Mouse (Mus musculus): ENCODE data around the gene Rspo3. TPM values are rescaled to one million over a fixed set of nuclear protein-coding genes. Genes with fewer than 3 reads are reported as not detected.

The Rspo3 gene
- polyA plus RNA-seq, 1 experiment from 2014 or later, result 9.1 TPM

DNA sequence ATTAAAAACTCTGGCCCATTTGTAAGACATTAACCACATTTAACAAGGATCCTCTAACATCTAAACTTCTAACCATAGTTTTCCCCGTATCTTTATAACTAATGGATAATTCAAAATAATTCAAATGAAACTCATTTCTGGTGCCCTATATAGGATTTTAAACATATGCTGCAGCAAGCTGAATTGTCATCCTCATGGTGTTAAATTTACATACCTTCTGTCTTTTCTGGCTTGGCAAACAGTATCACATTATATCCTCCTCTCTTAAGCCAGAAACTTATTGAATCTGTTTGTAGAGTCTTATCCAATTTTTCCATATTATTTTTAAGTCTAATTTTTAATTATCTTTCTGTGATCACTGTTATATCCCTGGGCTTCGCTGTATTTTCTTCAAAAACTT is 111.1 kb downstream of the Rspo3 start:
- no peaks in the 10 kb centered on the region for H3K4me1 ChIP-seq
- no peaks in the 10 kb centered on the region for H3K36me3 ChIP-seq
- no peaks in the 10 kb centered on the region for H3K9me3 ChIP-seq (replicated peaks)
- no peak overlapping the region for H3K4me3 ChIP-seq (replicated peaks)
- ATAC-seq (replicated peaks; ENCODE audit: low FRiP score), result no peak
- no peak overlapping the region for H3K27ac ChIP-seq
- 85% methylated on average over 2 of the region's 2 CpGs for WGBS
- H3K4me2 ChIP-seq, result no peak overlapping the region
- no peaks in the 10 kb centered on the region for H3K27me3 ChIP-seq
- no peak overlapping the region for H3K9ac ChIP-seq

DNA sequence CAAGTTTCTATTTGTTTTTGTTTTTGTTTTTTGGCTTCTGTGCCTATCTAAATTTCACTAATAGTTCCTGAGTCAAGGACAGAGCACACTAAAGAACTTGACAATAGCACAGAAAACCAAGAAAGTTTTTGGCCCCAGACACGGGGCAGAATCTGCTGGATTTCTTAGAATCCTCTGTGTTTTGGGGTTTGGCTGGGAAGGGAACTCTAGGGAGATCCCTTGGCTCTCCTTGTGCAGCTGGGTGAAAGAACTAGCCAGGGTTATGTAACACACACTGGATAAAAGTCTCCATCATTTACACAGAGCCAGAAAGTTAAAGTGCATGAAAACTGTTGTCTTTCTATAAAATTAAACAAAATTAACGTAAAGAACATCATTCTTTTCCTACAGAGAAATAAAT is 121.3 kb downstream of the Rspo3 start:
- no peak overlapping the region for H3K4me3 ChIP-seq (replicated peaks)
- no peaks in the 10 kb centered on the region for H3K9me3 ChIP-seq (replicated peaks)
- H3K36me3 ChIP-seq, result no peaks in the 10 kb centered on the region
- no peak for ATAC-seq (replicated peaks; ENCODE audit: low FRiP score)
- H3K4me2 ChIP-seq, result no peak overlapping the region
- no peak overlapping the region for H3K9ac ChIP-seq
- H3K27ac ChIP-seq, result no peak overlapping the region
- no peaks in the 10 kb centered on the region for H3K27me3 ChIP-seq
- H3K4me1 ChIP-seq, result no peaks in the 10 kb centered on the region
- 75% methylated on average over 2 of the region's 2 CpGs for WGBS

DNA sequence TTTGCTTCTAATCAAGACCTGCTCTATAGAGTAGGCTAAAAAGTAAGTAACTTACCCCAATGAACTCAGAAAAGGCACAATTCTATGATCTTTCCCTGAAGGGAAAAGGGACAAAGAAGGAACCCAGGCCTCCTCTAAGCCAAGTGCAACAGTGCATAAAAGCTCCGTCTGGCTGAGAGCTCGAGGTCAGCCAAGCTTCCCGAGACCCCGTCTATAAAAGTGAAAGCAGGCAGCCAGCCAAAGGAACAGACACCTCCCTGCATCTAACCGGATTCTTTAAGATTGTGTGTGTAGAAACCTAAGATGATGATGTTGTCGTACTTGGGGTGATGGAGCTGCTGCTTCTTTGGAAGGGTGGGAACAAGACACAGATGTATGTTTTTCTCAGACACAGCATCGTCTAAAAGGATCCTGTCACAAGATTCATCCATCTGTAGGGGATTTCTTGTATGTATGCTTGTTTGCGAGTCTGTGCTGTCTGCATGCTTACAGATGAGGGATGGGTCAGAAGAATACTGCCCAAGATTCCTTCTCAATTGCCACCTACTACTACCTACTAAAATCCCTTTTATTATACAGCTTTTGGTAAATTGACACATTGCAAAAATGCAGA is 132.9 kb downstream of the Rspo3 start:
- Histone ChIP-seq H3K36me3 (no peaks in the 10 kb centered on the region), H3K4me3 (replicated peaks) (no peak overlapping the region), H3K27me3 (no peaks in the 10 kb centered on the region), H3K9me3 (replicated peaks) (no peaks in the 10 kb centered on the region), H3K9ac (no peak overlapping the region), H3K27ac (no peak overlapping the region), H3K4me2 (peak overlapping the region; percentile 22; the same call in 1 of the 2 replicates), H3K4me1 (no peaks in the 10 kb centered on the region)
- WGBS, result 22% methylated on average over 8 of the region's 8 CpGs
- peak; percentile 66; the same call in 1 of the 2 replicates for ATAC-seq (replicated peaks; ENCODE audit: low FRiP score)

Other genes starting within 250 kb of the Rspo3 start
- 30.6 and 34.0 TPM in 2 replicates for gene Echdc1, start 222.7 kb downstream of the Rspo3 start, polyA plus RNA-seq (2015; fragmentation: Nextera tagmentation; extraction: Ambion mirVana)
- 52.0 and 60.3 TPM in 2 replicates for gene Rnf146, start 173.4 kb downstream of the Rspo3 start, polyA plus RNA-seq (2015; fragmentation: Nextera tagmentation; extraction: Ambion mirVana)

Measured in kidney, embryonic 15.5 days (tissue).